Mouse (Mus musculus) thymus, adult 2 months (tissue): Measurements from ENCODE around the gene 1500015O10Rik.

Source experiments
- CTCF ChIP-seq: fragments of 200-500 bp; IDR thresholded peaks from 2 replicates; pipeline ENCODE4 v1.5.1; 2012; ENCODE audit warnings: mild to moderate bottlenecking, control low read depth, low read length, moderate library complexity, borderline replicate concordance; ENCODE audit not compliant: control insufficient read depth, poor library complexity, insufficient read depth; ENCODE audit errors: extremely low read depth
- POLR2A ChIP-seq: fragments of 200-500 bp; IDR thresholded peaks from 2 replicates; pipeline ENCODE4 v1.6.1; 2012; ENCODE audit warnings: mild to moderate bottlenecking, low read length, control low read depth, moderate library complexity; ENCODE audit not compliant: control insufficient read depth, poor library complexity, insufficient read depth; ENCODE audit errors: extremely low read depth

DNA sequence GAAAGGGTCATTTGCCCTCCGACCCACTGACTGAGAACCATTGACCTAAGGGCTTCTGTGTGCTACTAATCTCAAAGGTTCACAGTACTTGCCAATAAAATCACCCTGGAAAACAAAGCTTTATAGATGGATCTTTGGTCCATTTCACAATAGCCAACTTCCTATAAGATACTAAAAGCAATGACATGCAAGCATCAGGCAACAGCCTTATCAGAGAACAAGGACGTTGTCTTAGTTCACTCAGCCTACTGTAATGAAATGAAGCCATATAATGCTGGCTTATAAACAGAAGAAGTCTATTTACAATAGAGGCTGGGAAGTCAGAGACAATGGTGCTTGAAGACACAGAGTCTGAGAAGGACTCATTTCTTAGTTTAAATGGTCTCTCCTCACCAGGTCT, 59.4 kb downstream of the 1500015O10Rik start:
- TF ChIP-seq CTCF (no peak), POLR2A (no peak)
